Mouse (Mus musculus): Measurements from ENCODE around the gene Acp4. TPM values are rescaled to one million over a fixed set of nuclear protein-coding genes. Genes with fewer than 3 reads are reported as not detected.
"Not testable (repeated sequence)": the region's sequence is repeated elsewhere in the genome, so short reads cannot be mapped to it uniquely, and the experiment has no call there.

Acp4 gene
- total and polyA plus RNA-seq, 3 experiments, result 0.57 TPM; not detected in 2

DNA sequence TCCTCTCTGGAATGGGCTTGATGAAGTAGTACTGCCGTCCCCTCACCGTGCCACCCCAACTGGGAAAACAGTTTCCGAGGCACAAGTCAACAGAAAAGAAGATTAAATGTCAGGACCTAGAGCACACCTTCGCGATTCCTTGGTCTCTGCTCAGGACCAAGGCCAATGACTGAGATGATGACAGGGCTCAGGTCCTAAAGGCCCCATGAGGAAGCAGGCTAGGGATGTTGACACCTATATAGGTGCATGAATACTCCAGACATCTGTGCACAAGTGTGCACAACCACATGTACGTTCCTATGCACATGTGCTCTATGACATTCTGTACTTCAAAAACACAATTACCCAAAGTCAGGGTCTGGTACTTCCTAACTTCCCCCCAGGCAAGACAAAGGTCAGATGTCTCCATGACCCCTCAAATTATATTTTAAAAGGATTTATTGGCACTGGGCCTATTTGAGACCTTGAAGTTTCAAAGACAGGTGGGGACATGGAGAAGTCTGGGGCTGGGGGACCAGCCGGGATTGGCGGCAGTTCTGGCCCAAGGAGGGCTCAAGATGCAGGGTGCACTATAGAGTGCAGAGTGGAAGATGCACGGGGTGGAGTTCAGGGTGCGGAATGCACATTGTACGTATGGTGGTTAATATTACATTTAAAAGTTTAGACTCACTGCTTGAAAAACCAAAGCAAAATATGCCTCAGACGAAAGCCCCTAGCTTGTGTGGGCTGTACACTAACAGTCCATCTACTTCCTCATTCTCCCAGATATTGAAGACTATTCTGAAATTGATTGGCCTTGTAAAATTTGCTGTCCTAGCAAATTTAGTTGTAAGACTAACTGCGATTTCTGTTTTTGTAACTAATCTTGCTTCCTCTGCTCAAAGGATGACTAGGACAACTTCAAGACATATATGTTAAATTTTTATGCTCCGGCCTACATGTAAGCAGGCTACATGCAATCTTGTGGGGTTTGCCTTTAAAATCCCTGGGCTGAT lies 46.5 kb upstream of the Acp4 start:
- in situ Hi-C loops (cut with MboI; ENCODE audit: low pct_ligation_motif_present, low pct_unique_long_range_greater_than_20kb, low sequenced_read_pairs), result no loop called here
- Histone ChIP-seq H3K36me3 (replicated peaks in 1 of 2; ENCODE audit: control insufficient read depth in 1 of 2, insufficient read depth in 1 of 2, low read length in 1 of 2) (peaks cover 0 to 5% of the 10 kb centered on the region in 2 experiments), H3K9ac (ENCODE audit: insufficient read depth, low read depth) (peak overlapping the region; percentile 93), H3K27ac (ENCODE audit: insufficient read depth, low read depth) (no peak overlapping the region), H3K4me1 (ENCODE audit: control insufficient read depth in 1 of 2, insufficient read depth in 2 of 2) (peaks cover 9 to 29% of the 10 kb centered on the region in 2 experiments), H3K79me2 (replicated peaks; ENCODE audit: control insufficient read depth, extremely low read depth, insufficient read depth, poor library complexity, severe bottlenecking) (no peaks in the 10 kb centered on the region), H3K27me3 (replicated peaks) (peaks cover 26% of the 10 kb centered on the region), H3K4me3 (replicated peaks in 1 of 3; ENCODE audit: low read depth in 2 of 3, low read length in 2 of 3, poor library complexity in 1 of 3) (peak overlapping the region; percentile 70 to 86 (median 81)), H3K4me2 (ENCODE audit: insufficient read depth, low read depth, poor library complexity, severe bottlenecking) (peak overlapping the region; percentile 77), H3K9me3 (replicated peaks; ENCODE audit: low read length) (no peaks in the 10 kb centered on the region)
- no peak for TF ChIP-seq POLR2AphosphoS2 (IDR thresholded peaks at IDR 0.05; ENCODE audit: low read depth, low read length)
- TF ChIP-seq MYC (IDR thresholded peaks at IDR 0.05; ENCODE audit: low read depth, low read length), result no peak
- peak; percentile 88 for TF ChIP-seq MAFK (IDR thresholded peaks at IDR 0.05; ENCODE audit: insufficient replicate concordance, low read length)
- TF ChIP-seq ELF1 (IDR thresholded peaks at IDR 0.05; ENCODE audit: low read depth, low read length), result 0 out of 2 replicates have a peak, but pooled peaks have one; percentile 14
- DNase-seq (ENCODE audit: extremely low read depth), result peak; percentile 27
- dilution Hi-C loops (cut with MboI; ENCODE audit: extremely low pct_ligation_motif_present, extremely low pct_unique_long_range_greater_than_20kb, low sequenced_read_pairs), result no loop called here

DNA sequence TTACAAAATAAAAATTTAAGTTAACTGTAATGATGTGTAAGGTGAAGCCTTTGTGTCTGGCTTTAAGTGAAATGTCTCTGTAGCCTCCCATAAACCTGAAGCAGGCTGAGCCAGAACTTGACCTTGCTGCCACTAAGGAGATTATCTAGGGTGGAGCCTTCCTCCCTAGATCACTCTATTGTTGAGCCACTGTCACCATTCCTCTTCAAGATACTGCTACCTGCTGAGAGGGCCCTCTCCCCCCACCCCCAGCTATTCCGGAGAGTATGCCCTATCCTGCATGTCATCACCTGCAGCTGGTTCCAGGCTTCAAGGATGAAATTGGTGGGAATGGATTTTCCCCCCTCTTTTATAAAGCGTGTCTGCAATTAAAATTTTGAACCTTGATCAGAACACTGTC lies 40.3 kb upstream of the Acp4 start:
- H3K4me1 ChIP-seq (ENCODE audit: control insufficient read depth in 1 of 2, insufficient read depth in 2 of 2); H3K4me2 ChIP-seq (ENCODE audit: insufficient read depth, low read depth, poor library complexity, severe bottlenecking); H3K4me3 ChIP-seq (replicated peaks in 1 of 3; ENCODE audit: low read depth in 2 of 3, low read length in 2 of 3, poor library complexity in 1 of 3); dilution Hi-C loops (cut with MboI; ENCODE audit: extremely low pct_ligation_motif_present, extremely low pct_unique_long_range_greater_than_20kb, low sequenced_read_pairs); H3K36me3 ChIP-seq (replicated peaks in 1 of 2; ENCODE audit: control insufficient read depth in 1 of 2, insufficient read depth in 1 of 2, low read length in 1 of 2); DNase-seq (ENCODE audit: extremely low read depth); in situ Hi-C loops (cut with MboI; ENCODE audit: low pct_ligation_motif_present, low pct_unique_long_range_greater_than_20kb, low sequenced_read_pairs); H3K9ac ChIP-seq (ENCODE audit: insufficient read depth, low read depth); H3K79me2 ChIP-seq (replicated peaks; ENCODE audit: control insufficient read depth, extremely low read depth, insufficient read depth, poor library complexity, severe bottlenecking); H3K27ac ChIP-seq (ENCODE audit: insufficient read depth, low read depth): not testable (repeated sequence)
- H3K27me3 ChIP-seq (replicated peaks), result peaks cover 16% of the 10 kb centered on the region
- H3K9me3 ChIP-seq (replicated peaks; ENCODE audit: low read length), result peaks cover 15% of the 10 kb centered on the region

DNA sequence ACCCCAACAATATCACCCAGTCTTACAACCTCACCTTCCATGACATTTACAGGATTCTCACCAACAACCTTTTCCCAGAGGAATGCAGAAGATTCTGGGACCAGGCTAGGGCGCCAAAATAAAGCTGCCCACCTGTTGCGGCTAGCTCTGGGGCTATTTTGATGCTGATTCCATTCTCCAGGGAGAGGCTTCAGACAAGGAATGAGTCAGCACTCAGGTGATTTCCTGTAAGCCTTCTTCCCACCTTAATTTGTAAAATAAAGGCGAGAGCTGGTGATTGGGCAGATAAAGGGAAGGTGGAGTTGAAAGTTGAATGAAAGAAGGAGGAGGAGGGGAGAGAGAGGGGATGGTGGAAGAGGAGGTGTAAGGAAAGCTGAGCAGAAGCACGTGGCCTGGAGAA lies 34.2 kb upstream of the Acp4 start:
- in situ Hi-C loops (cut with MboI; ENCODE audit: low pct_ligation_motif_present, low pct_unique_long_range_greater_than_20kb, low sequenced_read_pairs) (no loop called here), dilution Hi-C loops (cut with MboI; ENCODE audit: extremely low pct_ligation_motif_present, extremely low pct_unique_long_range_greater_than_20kb, low sequenced_read_pairs) (no loop called here)

More for the DNA sequence above, 34.2 kb upstream of the Acp4 start:
- H3K36me3 ChIP-seq (replicated peaks in 1 of 2; ENCODE audit: control insufficient read depth in 1 of 2, insufficient read depth in 1 of 2, low read length in 1 of 2), result no peaks in the 10 kb centered on the region
- H3K4me2 ChIP-seq (ENCODE audit: insufficient read depth, low read depth, poor library complexity, severe bottlenecking), result no peak overlapping the region
- H3K9ac ChIP-seq (ENCODE audit: insufficient read depth, low read depth), result no peak overlapping the region
- H3K27me3 ChIP-seq (replicated peaks), result peaks cover 25% of the 10 kb centered on the region
- TF ChIP-seq BHLHE40 (IDR thresholded peaks at IDR 0.05; ENCODE audit: low read depth, low read length) (peak; percentile 44), RAD21 (IDR thresholded peaks at IDR 0.05; ENCODE audit: low read depth, low read length) (no peak)
- DNase-seq (ENCODE audit: extremely low read depth), result no peak
- peaks cover 9% of the 10 kb centered on the region for H3K9me3 ChIP-seq (replicated peaks; ENCODE audit: low read length)
- H3K79me2 ChIP-seq (replicated peaks; ENCODE audit: control insufficient read depth, extremely low read depth, insufficient read depth, poor library complexity, severe bottlenecking), result no peaks in the 10 kb centered on the region
- H3K27ac ChIP-seq (ENCODE audit: insufficient read depth, low read depth), result no peak overlapping the region
- no peak overlapping the region for H3K4me3 ChIP-seq (replicated peaks in 1 of 3; ENCODE audit: low read depth in 2 of 3, low read length in 2 of 3, poor library complexity in 1 of 3)
- H3K4me1 ChIP-seq (ENCODE audit: control insufficient read depth in 1 of 2, insufficient read depth in 2 of 2), result peaks cover 0 to 9% of the 10 kb centered on the region in 2 experiments; a peak in 2 of 4 replicates
